Mouse (Mus musculus): ENCODE results near the gene Eed.

DNA sequence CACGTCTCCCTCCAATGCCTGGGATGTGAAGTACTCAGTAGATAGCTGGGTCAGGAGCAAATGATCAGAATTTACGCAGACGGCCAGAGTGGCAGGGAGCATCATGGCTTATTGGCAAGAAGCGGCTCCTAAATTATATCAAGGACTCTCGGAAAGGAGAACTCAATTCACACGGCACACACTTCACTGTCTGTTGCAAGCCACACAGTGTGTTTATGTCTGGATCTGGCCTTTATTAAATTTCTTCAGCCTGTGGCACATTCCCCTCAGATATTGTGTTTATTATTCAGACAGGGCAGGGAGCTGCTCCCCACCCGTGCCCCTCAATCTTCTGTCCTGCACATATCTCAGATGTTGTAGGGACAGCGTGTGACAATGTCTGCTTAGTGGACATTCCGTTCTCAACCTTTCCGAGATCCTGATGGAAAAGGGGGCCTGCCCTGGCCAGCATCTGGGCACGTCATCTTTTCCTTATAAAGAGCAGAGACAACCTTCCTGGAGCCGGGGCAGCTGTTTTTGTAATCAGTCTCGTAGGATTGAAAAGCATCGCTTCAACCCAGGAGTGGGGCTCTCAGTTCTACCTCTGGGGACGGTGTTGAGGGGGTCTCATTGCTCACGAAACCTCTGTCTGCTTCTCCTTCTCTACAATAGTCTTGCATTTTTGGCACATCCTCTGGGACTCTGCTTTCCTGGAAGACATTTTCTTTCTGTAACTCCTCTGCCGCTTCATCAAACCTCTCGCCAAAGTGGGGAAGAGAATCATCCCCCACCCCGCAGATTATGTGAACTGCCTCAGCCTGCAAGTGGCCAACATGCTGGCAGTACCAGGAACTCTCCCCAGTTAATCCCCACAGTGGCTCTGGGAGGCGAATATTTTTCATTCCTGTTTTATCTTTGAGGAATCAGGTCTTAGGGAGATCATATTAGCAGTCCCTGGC is 49.0 kb upstream of the Eed start:
- no peak for TF ChIP-seq MAX (IDR thresholded peaks at IDR 0.05; ENCODE audit: low read length)
- no peak for TF ChIP-seq JUND (conservative IDR thresholded peaks at IDR 0.05; ENCODE audit: low read depth, low read length)
- TF ChIP-seq MXI1 (IDR thresholded peaks at IDR 0.05; ENCODE audit: low read depth, low read length), result no peak
- no peak for TF ChIP-seq CTCF (conservative IDR thresholded peaks at IDR 0.05 in 1 of 2, IDR thresholded peaks at IDR 0.05 in 1 of 2; ENCODE audit: low read depth in 2 of 2, low read length in 2 of 2)
- TF ChIP-seq POLR2AphosphoS2 (IDR thresholded peaks at IDR 0.05; ENCODE audit: low read depth, low read length), result no peak
- no peak for TF ChIP-seq POLR2A (IDR thresholded peaks at IDR 0.05; ENCODE audit: low read depth, low read length)
- TF ChIP-seq BHLHE40 (IDR thresholded peaks at IDR 0.05; ENCODE audit: low read depth, low read length), result no peak
- TF ChIP-seq E2F4 (IDR thresholded peaks at IDR 0.05; ENCODE audit: insufficient replicate concordance, low read depth, low read length), result no peak
- no peak for TF ChIP-seq ZMIZ1 (IDR thresholded peaks at IDR 0.05; ENCODE audit: low read depth, low read length)
- no peak for TF ChIP-seq CHD2 (IDR thresholded peaks at IDR 0.05; ENCODE audit: low read length)
- TF ChIP-seq ETS1 (conservative IDR thresholded peaks at IDR 0.05; ENCODE audit: low read depth, low read length), result no peak
- TF ChIP-seq UBTF (IDR thresholded peaks at IDR 0.05; ENCODE audit: low read depth, low read length), result no peak
- TF ChIP-seq NELFE (IDR thresholded peaks at IDR 0.05; ENCODE audit: low read depth, low read length), result no peak
- TF ChIP-seq MAFK (IDR thresholded peaks at IDR 0.05; ENCODE audit: insufficient replicate concordance, low read length), result no peak

All from CH12.LX (cell line).